Mouse (Mus musculus) intestine, postnatal 0 days (tissue): ENCODE results near the gene Spic. TPM values are rescaled to one million over a fixed set of nuclear protein-coding genes. Genes with fewer than 3 reads are reported as not detected.
A peak's percentile ranks its signal among the peaks of the same experiment; 100 is the strongest.

Experiments
- ATAC-seq: fragments of 200-750 bp; cut with Nextera tagmentation; 2 replicates; pipeline ENCODE4 v1.8.0; 2017; ENCODE audit warnings: mild to moderate bottlenecking, moderate TSS enrichment, moderate library complexity
- H3K27ac ChIP-seq: fragments of 300-500 bp; sonication (generic); 2 replicates; pipeline ENCODE4 v1.5.1; 2014; ENCODE audit warnings: mild to moderate bottlenecking, low read depth, low read length, moderate library complexity
- H3K27me3 ChIP-seq: fragments of 300-500 bp; sonication (generic); replicated peaks from 2 replicates; pipeline ENCODE4 v1.6.1; 2014; ENCODE audit warnings: low read length, mixed read lengths; ENCODE audit not compliant: control insufficient read depth, insufficient read depth
- H3K36me3 ChIP-seq: fragments of 300-500 bp; sonication (generic); 2 replicates; pipeline ENCODE4 v1.6.1; 2014; ENCODE audit warnings: mild to moderate bottlenecking, moderate library complexity; ENCODE audit not compliant: control insufficient read depth, insufficient read depth
- H3K4me1 ChIP-seq: fragments of 300-500 bp; sonication (generic); replicated peaks from 2 replicates; pipeline ENCODE4 v1.6.1; 2014; ENCODE audit warnings: antibody characterized with exemption, low read length, mixed read lengths; ENCODE audit not compliant: control insufficient read depth, insufficient read depth
- H3K4me2 ChIP-seq: fragments of 300-500 bp; sonication (generic); replicated peaks from 2 replicates; pipeline ENCODE4 v1.6.1; 2014; ENCODE audit warnings: low read depth, mild to moderate bottlenecking, moderate library complexity
- H3K4me3 ChIP-seq: fragments of 300-500 bp; sonication (generic); 2 replicates; pipeline ENCODE4 v1.5.1; 2014; ENCODE audit warnings: low read depth, low read length
- H3K9ac ChIP-seq: fragments of 300-500 bp; sonication (generic); 2 replicates; pipeline ENCODE4 v1.6.1; 2014; ENCODE audit warnings: mild to moderate bottlenecking, low read depth, low read length
- H3K9me3 ChIP-seq: fragments of 300-500 bp; sonication (generic); 2 replicates; pipeline ENCODE4 v1.6.1; 2016; ENCODE audit warnings: mixed run types; ENCODE audit not compliant: control insufficient read depth
- CTCF ChIP-seq: sonication (generic); IDR thresholded peaks from 2 replicates; pipeline ENCODE4 v1.5.1; 2016; ENCODE audit warnings: low read depth, mild to moderate bottlenecking, control low read depth, antibody characterized with exemption, moderate library complexity
- WGBS: fragments of 180-500 bp; shearing (Covaris S2); extraction: QIAGEN DNeasy Blood & Tissue Kit; methylation state at CpG from one replicate; pipeline ENCODE4 v1.1.7; 2014; 5-methylcytosine and 5-hydroxymethylcytosine counted together
- polyA plus RNA-seq: library from polyadenylated mRNA; unstranded; fragments of >200 nt; fragmentation: Nextera tagmentation; extraction: Ambion mirVana; gene quantifications from 2 replicates; pipeline ENCODE4 v1.2.1, GENCODE M21; 2015

Gene Spic
- polyA plus RNA-seq, 1 experiment from 2014 or later: 0.20 TPM

DNA sequence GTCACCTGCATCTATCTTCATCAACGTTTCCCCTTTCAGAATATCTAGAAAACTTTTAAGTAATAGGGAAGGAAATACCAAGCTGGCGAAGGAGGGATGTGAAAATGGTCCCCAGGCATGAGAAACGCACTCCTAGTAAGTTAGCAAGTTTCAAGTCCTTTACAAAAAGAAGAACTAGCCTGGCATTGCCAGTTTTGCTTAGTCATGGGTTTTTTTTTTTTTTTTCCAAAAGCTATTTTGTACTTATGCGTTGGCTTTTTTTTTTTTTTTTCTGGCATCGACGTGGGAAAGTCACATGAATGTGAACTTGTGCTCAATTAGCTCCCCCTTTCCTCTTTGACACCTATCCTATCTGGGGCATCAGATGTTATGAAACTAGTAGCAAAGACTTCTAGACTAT lies 27.5 kb upstream of the Spic start:
- no peak overlapping the region for H3K9ac ChIP-seq
- ATAC-seq: no peak
- WGBS: 80% methylated on average over 6 of the region's 6 CpGs
- H3K4me2 ChIP-seq: no peak overlapping the region
- H3K27ac ChIP-seq: no peak overlapping the region
- no peak for TF ChIP-seq CTCF
- H3K36me3 ChIP-seq: no peaks in the 10 kb centered on the region
- H3K9me3 ChIP-seq: no peaks in the 10 kb centered on the region
- no peak overlapping the region for H3K4me3 ChIP-seq
- H3K4me1 ChIP-seq: no peaks in the 10 kb centered on the region
- H3K27me3 ChIP-seq: no peaks in the 10 kb centered on the region

DNA sequence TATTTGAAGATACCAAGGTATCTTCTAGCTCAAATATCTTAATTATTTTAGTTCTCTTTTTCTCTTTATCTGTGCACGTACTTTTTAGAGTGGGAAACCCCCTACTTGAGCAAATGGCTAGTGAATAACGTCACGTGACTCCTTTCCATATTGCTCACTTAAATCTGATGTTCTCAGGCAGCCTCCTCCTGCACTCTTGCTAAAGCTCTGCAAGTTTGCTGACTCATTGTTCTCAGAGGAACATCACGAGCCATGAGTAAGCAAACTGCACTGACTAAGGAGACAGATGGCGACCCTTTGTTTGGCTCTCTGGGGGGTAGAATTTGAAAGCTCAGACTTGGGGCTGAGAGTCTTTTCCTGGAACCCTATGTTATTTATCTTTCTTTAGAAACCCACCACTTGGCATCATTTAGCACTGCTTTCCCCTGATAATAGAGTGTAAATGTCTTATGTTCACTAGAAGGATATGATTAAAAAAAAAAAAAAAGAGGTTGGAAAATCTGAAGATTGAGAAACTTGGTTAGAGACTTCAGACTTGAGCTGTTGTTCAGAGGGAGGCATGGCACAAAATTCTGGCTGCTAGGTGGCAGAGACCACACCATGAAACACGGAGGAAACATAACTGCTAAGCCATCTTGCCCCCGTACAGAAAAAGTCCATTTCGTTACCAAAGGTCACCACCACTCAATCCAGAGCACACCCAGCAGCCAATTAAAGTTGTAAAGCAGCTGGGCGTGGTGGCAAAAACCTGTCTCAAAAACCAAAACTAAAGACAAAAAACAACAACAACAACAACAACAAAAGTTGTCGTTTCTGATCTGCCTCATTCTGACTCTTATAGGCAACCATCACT lies 24.1 kb upstream of the Spic start:
- no peak overlapping the region for H3K4me3 ChIP-seq
- H3K4me2 ChIP-seq: no peak overlapping the region
- H3K9me3 ChIP-seq: no peaks in the 10 kb centered on the region
- no peak for ATAC-seq
- TF ChIP-seq CTCF: no peak
- no peaks in the 10 kb centered on the region for H3K36me3 ChIP-seq
- H3K27me3 ChIP-seq: no peaks in the 10 kb centered on the region
- WGBS: 51% methylated on average over 10 of the region's 10 CpGs
- no peak overlapping the region for H3K9ac ChIP-seq
- H3K27ac ChIP-seq: no peak overlapping the region
- H3K4me1 ChIP-seq: no peaks in the 10 kb centered on the region

DNA sequence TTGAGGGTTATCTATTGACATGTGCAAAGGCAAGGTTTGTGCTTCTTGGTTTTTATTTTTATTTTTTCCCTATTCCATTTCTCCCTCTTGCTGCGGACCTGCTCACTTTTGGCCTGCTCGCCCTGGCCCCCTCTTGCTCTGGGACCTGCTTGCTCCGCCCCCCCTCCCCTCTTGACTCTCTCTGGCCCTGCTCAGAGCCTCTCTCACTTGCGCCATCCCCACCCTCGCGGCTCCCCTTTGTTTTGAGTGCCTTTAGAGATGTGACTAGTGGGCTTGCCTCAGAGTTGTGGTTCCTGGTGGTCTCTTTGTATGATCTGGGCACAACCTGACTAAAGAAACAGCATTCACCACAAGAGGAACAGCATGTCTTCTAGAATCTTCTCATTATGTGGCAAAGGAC lies 16.1 kb upstream of the Spic start:
- Histone ChIP-seq H3K4me3 (no peak overlapping the region), H3K4me2 (no peak overlapping the region), H3K27me3 (no peaks in the 10 kb centered on the region), H3K27ac (no peak overlapping the region), H3K4me1 (no peaks in the 10 kb centered on the region), H3K9me3 (no peaks in the 10 kb centered on the region), H3K9ac (no peak overlapping the region), H3K36me3 (no peaks in the 10 kb centered on the region)
- 77% methylated on average over 6 of the region's 6 CpGs for WGBS
- no peak for TF ChIP-seq CTCF
- no peak for ATAC-seq

DNA sequence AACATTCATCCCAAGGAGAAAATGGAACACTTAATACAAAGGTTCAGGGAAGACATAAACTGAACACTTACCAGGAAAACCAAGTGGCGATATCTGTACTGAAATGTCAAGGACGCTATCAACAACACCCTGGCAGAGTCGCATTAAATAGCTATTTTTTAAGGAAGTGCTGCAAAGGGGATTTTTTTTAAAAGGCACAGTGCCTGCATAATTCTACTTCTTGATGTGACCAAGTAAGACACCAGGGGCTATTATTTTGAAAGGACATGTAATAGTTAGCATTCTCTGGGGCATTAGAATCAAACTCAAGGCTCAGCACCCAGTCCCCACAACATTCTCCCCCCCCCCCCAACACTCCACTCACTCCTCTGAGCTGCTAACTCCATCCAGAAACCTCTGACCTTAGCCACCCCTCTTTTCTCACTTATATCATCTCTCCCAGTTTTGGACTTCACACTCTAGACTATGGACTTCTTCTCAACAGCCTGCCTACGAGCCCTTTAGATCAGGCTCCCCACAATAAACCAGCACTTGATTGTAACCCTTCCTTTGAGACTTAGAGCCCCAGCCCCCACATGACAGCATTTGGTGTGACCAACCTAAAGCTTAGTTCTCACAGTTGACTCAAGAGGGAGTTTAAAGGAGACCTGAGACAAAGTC lies 1.8 kb downstream of the Spic start:
- WGBS: 48% methylated on average over 4 of the region's 4 CpGs
- no peak for TF ChIP-seq CTCF
- peak; percentile 64 for ATAC-seq
- Histone ChIP-seq H3K4me1 (no peaks in the 10 kb centered on the region), H3K9ac (no peak overlapping the region), H3K27me3 (no peaks in the 10 kb centered on the region), H3K27ac (no peak overlapping the region), H3K4me2 (no peak overlapping the region), H3K4me3 (no peak overlapping the region), H3K9me3 (no peaks in the 10 kb centered on the region), H3K36me3 (no peaks in the 10 kb centered on the region)

DNA sequence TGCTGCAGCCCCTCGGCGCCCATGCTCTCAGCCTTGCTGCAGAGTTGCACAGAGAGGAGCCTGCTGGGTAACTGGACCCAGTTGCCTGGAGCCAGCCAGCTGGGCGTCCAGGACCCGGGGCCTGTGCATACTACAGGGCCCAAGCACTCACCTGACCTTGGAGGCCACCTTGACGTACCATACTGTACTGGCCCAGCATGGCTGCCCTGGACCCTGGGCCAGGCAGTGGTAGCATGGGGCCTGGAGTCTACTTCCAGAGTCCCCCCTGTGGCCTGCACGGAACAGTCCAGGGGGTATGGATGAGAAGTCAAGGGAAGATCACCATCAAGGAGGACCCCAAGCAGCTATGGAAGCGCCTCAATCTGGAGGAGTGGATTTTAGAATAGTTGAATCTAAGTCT lies 12.0 kb downstream of the Spic start:
- 95% methylated on average over 7 of the region's 7 CpGs for WGBS
- H3K4me1 ChIP-seq: no peaks in the 10 kb centered on the region
- no peaks in the 10 kb centered on the region for H3K36me3 ChIP-seq
- no peak overlapping the region for H3K27ac ChIP-seq
- H3K27me3 ChIP-seq: no peaks in the 10 kb centered on the region
- no peak overlapping the region for H3K4me3 ChIP-seq
- H3K9ac ChIP-seq: no peak overlapping the region
- H3K4me2 ChIP-seq: no peak overlapping the region
- H3K9me3 ChIP-seq: no peaks in the 10 kb centered on the region
- no peak for ATAC-seq
- TF ChIP-seq CTCF: no peak

DNA sequence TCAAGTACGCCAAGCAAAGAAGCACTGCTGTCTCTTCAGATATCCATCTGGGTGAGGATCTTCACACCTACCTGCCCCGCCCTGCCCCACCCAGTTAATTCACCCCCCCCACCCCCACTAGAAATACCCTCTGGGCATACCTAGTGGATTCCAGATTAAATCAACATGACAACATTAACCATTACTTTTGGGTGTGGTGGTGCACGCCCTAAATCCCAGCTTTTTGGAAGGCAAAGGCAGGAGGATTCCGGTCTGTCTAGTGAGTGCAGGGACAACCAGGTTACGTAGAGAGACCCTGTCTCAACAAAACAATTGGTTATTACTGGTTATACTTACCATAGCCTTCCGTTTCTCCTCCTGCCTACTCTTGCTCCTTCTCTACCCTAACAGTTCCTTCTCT lies 12.7 kb downstream of the Spic start:
- H3K9ac ChIP-seq: no peak overlapping the region
- H3K36me3 ChIP-seq: no peaks in the 10 kb centered on the region
- H3K4me3 ChIP-seq: no peak overlapping the region
- no peak for TF ChIP-seq CTCF
- no peaks in the 10 kb centered on the region for H3K27me3 ChIP-seq
- no peak for ATAC-seq
- no peak overlapping the region for H3K27ac ChIP-seq
- no peaks in the 10 kb centered on the region for H3K4me1 ChIP-seq
- WGBS: 87% methylated on average over 6 of the region's 6 CpGs
- H3K9me3 ChIP-seq: no peaks in the 10 kb centered on the region
- H3K4me2 ChIP-seq: no peak overlapping the region
